Mouse (Mus musculus) left cerebral cortex, adult 11 months (tissue): ENCODE results near the gene Kcnip1.

Experiments
- DNase-seq: peaks from one replicate; pipeline ENCODE4 v3.0.0; 2022; ENCODE audit warnings: low spot score

Gene Kcnip1

DNA sequence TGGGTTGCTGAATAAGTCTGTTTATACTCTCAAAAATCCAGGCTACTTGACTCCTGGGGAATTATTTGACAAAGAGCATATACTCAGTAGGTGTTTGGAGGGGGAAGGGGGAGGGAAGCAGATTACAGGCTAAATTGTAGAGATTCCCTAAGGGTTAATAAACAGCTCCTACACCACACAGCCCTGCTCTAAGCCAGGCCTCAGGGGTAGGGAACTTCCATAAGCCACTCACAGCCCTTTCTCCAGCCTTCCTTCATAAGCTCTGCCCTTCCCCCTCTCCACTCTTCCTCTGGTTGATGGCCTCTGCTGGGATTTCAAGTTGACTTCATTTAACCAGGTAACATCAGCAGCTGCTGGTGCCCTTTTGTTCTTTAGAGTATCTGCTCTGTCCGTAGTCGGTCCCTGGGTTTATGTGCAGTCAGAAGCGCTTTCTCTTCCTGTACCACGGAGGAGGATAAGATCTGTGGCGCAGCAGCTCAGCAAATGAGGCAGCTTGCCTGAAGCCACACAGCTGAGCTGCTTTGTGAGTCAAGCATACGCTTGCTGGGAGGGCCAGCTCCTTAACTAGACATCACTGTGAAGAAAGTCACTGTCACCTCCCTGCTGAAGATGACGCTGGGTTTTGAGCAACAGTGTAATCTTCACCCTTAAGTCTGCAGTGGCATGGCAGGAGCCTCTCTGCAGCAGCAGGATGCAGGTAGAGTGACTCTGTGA, 54.2 kb downstream of the Kcnip1 start:
- DNase-seq: no peak

- no peak for DNase-seq
Measured at GRCm38 (mm10) chr11:33937641-33938040, 55.3 kb downstream of the Kcnip1 start.

DNA sequence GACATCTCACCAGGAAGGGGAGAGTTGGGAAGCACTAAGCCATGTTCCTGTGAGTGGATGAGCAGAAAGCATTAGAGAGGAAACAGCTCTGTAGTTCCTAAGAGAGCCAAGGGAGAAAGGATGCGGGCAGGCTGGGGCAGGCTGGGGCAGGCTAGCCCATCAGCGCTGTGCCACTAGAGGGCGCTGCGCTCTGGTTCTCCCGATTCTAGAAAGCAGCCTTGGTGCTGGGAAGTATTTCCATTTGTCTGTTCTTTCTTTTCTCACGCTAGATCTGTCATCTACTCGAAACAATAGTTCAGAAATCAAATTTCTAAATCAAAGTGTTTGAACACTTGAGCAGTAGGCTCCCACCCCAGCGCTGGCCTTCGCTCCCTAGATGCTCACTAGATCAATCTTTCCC, 58.7 kb downstream of the Kcnip1 start:
- DNase-seq: no peak

DNA sequence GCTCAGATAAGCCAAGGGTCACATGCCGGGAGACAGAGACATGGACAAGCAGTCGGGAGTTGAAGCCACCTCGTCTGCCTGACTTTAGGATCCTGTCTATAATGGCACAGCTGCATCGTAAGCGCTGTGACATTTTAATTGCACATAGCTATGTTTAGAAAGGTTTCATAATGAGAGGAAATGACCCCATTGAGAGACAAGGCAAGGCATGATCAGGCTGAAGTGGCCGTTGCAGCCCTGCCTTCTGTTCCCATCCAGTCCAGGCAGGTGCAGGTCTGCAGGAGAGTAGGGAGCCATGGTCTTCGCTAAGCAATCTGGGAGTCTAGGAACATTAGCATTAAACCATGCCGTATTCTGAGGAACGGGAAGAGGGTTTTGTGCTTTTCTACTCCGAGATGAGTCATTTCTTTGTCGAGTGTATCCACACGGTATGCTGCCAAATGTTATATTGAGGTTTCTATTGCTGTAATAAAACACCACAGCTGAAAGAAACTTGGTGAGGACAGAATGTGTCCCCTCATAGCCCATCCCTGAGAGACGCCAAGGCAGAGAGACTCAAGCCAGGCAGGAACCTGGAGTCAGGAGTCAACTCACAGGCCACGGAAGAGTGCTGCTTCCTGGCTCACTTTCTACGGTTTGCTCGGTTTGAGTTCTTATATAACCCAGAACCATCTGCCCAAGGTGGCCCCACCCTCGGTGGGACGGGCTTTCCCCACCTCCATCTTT, 60.4 kb downstream of the Kcnip1 start:
- no peak for DNase-seq

DNA sequence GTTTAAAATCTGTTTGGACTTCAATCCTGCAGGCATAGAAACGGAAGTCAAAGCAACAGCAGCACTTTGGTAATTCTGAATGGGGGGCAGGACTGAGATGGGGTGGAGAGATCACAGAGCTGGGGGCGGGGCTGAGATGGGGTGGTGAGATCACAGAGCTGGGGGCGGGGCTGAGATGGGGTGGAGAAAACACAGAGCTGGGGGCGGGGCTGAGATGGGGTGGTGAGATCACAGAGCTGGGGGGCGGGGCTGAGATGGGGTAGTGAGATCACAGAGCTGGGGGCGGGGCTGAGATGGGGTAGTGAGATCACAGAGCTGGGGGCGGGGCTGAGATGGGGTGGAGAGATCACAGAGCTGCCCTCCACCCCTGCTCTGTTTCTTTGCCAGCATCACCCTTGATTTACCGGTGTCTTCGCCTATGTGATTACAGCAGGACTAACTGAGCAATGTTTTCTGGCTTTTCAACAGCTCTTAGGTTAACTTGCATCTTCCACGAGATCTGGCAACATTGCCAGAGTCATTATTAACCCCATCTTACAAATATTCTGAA, 61.0 kb downstream of the Kcnip1 start:
- DNase-seq: no peak

- DNase-seq: no peak
Measured at GRCm38 (mm10) chr11:33929412-33929811, 63.5 kb downstream of the Kcnip1 start.

DNA sequence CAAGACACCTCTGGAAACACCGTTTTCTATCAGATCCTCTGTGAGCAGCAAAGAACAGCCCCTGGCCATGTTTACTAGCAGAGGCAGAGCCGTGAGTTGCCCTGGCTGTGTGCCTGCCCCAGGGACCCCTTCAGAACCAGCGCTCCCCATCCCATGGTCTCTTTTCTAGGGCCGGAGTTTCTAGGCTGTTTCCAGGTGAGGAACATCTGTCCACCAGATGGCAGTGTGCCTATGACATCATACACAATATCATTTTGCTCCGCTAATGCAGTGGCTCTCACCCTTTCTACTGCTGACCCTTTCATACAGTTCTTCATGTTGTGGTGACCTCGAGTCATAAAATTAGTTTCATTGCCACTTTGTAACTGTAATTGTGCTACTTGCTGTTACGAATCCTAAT, 64.3 kb downstream of the Kcnip1 start:
- no peak for DNase-seq

DNA sequence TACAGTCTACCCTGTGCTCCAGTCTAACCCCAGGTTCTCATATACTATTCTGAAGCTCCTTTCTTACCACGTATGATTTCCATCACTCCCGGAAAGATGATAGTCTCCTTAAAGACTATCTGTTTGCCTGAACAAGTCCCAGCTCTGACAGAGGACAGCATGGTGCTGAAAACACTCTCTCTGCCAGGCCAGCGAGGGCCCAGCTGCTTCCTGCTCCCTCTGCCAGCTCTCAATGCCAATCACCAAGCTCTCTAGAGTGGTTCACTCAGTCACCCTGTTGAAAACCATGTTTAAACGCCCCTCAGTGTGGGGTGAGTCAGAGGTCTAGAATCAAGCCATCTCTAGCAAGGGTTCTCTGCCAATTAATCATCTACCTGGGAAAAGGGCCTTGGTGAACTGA, 65.1 kb downstream of the Kcnip1 start:
- no peak for DNase-seq

DNA sequence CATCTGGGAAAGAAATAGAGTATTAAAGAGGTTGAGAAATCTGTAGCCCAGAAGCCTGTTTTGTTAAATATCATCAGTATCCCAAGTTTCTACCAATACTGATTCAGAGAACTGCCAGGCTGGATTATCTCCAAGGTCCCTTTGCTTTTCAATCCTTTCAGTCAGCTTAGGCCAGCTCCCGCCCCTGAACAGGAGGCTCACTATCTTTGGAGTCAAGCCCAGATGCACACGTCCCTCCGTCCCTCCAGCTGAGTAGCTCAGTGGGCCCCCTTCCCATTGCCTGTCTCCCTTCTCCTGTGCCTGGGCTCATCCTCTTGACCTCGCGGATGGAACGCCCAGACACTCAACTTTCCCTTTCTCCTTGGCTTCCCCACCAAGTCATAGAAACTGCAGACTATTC, 65.6 kb downstream of the Kcnip1 start:
- no peak for DNase-seq

DNA sequence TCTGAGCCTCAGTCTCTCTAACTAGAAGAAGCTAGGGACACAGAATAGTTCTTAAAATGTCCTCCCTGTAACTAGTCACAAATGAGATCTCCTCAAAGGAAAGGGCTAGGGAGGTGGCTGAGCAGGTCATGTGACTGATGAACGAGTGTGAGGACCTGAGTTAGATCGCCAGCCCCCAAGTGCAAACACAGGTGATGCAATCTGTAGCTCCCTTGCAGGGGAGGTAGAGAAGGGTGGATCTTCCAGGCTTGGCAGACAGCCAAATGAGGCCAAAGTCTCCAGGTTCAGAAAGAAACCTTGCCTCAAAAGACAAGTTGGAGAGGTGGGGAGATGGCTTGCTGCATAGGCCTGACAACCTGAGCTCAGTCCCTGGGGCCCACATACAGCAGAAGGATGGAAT, 66.4 kb downstream of the Kcnip1 start:
- DNase-seq: no peak

DNA sequence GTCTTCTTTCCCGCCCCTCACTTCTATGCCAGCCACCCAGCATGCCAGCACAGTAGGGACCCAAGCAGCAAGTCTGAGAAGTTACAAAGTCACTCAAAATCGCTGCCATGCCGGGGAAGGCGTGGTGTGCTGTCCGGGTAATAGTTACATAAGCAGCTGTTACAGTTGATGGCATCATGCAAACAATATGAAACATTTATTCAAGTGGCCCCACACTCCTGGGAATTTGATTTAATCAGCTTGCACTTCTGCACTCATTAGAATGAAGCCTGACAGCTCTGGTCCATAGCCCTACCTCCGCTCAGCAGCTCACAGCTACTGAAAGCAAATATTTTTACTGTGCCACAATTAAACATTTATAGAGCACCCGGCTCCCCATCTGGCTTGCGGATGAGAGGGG, 67.2 kb downstream of the Kcnip1 start:
- no peak for DNase-seq

DNA sequence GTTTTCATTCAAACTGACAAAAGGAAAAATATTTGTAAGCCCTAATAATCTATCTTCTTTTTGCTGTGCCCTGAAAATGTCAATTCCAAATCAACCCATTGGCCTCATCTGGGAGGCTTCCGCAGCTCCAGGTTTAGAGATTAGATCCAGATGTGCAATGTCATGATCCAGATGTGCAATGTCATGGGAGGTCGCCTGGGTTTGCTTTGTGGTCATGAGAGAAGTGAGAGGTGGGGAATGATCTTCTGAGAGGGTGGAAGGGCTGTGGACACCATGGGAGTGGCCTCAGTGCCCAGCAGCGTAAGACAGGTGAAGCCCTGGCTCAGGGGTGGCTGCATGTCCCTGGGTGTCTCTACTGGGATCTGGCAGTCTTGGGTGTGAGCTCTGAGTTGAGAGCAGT, 69.9 kb downstream of the Kcnip1 start:
- DNase-seq: no peak

GRCm38 (mm10) chr11:33921451-33921850, 71.5 kb downstream of the Kcnip1 start:
- no peak for DNase-seq

DNA sequence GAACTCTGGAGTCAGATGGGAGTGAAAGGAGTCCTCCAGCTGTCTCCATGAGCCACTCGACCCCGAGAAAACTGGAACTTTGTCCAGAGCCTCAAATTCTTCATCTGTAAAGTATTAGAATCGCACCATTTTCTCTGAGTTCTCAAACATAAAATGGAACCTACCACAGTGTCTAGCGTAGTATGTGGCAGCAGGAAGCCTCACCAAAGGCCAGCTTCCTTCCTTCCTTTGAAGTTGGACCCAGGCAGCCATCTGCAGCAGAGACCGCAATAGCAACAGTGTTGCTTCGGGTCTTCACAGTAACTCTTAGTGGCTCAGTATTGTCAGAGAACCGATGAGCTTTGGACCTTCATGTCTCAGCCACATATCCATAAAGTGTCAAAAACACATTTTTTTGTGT, 73.1 kb downstream of the Kcnip1 start:
- DNase-seq: no peak

GRCm38 (mm10) chr11:33918424-33918823, 74.5 kb downstream of the Kcnip1 start:
- DNase-seq: no peak

- DNase-seq: peak; percentile 32
Measured at GRCm38 (mm10) chr11:33917574-33917973, 75.4 kb downstream of the Kcnip1 start.

- no peak for DNase-seq
Measured at GRCm38 (mm10) chr11:33914216-33914615, 78.7 kb downstream of the Kcnip1 start.

GRCm38 (mm10) chr11:33913061-33913460, 79.9 kb downstream of the Kcnip1 start:
- DNase-seq: no peak

DNA sequence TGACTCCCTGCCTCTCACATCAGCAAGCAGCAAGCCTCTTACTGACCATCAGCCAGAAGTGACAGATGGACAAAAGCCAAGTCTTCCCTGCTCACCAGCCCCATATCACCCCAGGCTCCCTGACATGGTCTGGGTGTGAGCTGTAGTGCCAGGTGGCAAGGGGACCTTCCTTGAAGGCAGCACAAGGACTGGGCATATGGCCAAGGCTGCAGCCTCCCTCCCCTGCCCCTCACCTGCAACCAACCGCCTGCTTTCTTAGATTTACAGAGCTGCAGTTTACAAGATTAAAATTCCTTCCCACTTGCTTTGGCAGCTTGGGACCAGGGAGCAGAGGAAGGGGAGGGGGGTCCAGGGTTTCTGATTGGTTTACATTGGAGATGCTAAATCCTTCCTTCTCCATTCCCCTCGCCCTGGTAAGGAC, 80.8 kb downstream of the Kcnip1 start:
- no peak for DNase-seq

GRCm38 (mm10) chr11:33910982-33911381, 82.0 kb downstream of the Kcnip1 start:
- no peak for DNase-seq

DNA sequence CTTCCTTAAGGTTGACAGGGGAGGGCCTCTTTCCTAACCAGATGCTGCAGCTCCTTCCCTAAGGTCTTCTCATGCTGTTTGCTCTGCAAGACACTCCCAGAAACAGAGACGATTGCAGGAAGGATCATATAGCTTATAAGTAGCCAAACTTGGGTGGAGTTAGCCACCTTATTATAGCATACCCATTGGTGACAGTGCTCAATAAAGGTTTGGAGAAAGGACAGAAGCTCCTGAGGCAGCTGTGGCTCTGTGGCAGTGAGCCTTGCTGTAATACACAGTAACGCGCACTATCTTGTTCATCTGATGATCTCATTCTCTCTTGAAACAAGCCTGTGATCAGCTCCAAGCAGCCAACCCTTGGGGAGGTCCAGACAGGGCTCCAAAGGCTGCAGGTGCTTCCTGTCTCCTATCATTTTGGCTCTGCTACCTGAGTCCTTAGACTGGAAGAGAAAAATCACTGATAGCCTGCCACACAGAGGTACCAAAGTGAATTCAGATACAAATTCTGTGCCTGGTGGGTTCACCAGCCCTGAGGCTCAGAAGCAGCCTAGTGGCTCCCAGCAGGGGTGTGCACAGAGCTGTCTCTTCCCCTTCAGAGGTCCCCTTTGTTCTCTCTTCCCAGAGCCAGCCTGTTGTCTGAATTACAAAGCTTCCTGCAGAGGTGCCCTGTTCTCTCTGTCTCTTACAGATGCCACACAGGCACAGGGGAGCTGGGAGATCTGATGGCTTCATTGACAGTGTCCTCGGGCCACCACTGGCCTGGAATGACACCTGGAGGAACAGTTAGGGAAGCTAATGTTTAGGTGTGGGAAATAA, 84.4 kb downstream of the Kcnip1 start:
- DNase-seq: no peak

GRCm38 (mm10) chr11:33903494-33903893, 89.5 kb downstream of the Kcnip1 start:
- no peak for DNase-seq

DNA sequence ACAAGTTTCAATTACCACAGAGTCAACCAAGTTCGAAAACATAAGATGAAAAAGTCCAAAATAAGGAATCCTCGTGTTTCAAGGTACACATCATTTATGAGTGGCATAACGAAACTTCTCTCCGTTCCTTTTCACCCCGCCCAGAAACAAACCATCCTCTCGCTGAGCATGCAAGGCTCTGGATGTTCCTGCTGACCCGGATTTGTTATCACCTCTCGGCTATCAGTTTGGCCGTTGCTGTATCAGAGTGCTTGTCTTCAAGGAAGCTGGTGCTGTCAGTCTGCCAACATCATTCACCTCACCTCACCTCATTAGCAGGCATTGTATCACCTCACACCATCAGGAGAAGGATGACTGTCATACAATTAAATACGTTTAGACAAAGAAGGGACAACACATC, 90.6 kb downstream of the Kcnip1 start:
- no peak for DNase-seq
